Mouse (Mus musculus): Measurements from ENCODE around the gene Ccnd3. TPM values are rescaled to one million over a fixed set of nuclear protein-coding genes. Genes with fewer than 3 reads are reported as not detected.

The Ccnd3 gene
- total and polyA plus RNA-seq, 3 experiments = 143 to 568 TPM; not detected in 1

DNA sequence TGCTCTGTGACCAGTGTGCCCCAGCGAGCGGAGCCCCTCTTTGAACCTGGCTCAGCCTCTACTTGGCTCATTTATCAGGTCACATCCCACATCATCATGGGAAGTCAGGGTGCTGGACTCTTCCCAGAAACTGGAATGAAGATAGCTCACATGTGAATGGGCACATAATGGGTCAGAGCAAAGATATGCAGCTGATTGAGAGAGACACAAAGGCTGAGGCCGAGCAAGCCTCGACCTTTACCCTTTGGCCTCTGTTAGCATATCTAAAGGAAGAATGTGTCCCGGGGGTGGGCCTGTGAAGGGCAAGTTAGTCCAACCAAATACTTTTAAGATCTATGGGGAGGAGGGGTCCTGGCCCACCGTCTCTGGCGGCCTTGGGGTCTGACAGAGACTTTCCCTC, 66.8 kb downstream of the Ccnd3 start:
- no peak overlapping the region for H3K27ac ChIP-seq (ENCODE audit: control insufficient read depth, low read depth, low read length)
- H3K79me2 ChIP-seq (ENCODE audit: control insufficient read depth, insufficient read depth, low read length, poor library complexity) = no peaks in the 10 kb centered on the region
- no peak overlapping the region for H3K9ac ChIP-seq (ENCODE audit: control insufficient read depth, low read depth, low read length, poor library complexity, severe bottlenecking)
- DNase-seq (ENCODE audit: low read depth, low spot score) = no peak
- peaks cover 0 to 9% of the 10 kb centered on the region in 2 experiments; a peak in 2 of 4 replicates for H3K36me3 ChIP-seq (ENCODE audit: control insufficient read depth in 1 of 2, insufficient read depth in 2 of 2, low read length in 2 of 2)
- H3K4me1 ChIP-seq (ENCODE audit: control insufficient read depth in 1 of 2, insufficient read depth in 2 of 2, low read length in 2 of 2) = peaks cover 6 to 9% of the 10 kb centered on the region in 2 experiments
- no peak overlapping the region for H3K4me3 ChIP-seq (ENCODE audit: control insufficient read depth in 1 of 2, insufficient read depth in 1 of 2, low read depth in 2 of 2, low read length in 2 of 2)
- H3K9me3 ChIP-seq (replicated peaks; ENCODE audit: insufficient read depth, low read length) = no peaks in the 10 kb centered on the region
- no peaks in the 10 kb centered on the region for H3K27me3 ChIP-seq (ENCODE audit: control insufficient read depth in 1 of 2, insufficient read depth in 2 of 2, low read length in 2 of 2)
- TF ChIP-seq CHD2 (IDR thresholded peaks at IDR 0.05; ENCODE audit: low read length) (no peak), UBTF (IDR thresholded peaks at IDR 0.05; ENCODE audit: borderline replicate concordance, insufficient read depth, low read depth, low read length) (no peak), E2F4 (IDR thresholded peaks at IDR 0.05; ENCODE audit: borderline replicate concordance, low read depth, low read length) (no peak), ZC3H11A (IDR thresholded peaks at IDR 0.05; ENCODE audit: low read depth, low read length) (no peak), KAT2A (conservative IDR thresholded peaks at IDR 0.05; ENCODE audit: low read depth, low read length) (no peak), JUND (IDR thresholded peaks at IDR 0.05; ENCODE audit: low read depth, low read length) (no peak)

DNA sequence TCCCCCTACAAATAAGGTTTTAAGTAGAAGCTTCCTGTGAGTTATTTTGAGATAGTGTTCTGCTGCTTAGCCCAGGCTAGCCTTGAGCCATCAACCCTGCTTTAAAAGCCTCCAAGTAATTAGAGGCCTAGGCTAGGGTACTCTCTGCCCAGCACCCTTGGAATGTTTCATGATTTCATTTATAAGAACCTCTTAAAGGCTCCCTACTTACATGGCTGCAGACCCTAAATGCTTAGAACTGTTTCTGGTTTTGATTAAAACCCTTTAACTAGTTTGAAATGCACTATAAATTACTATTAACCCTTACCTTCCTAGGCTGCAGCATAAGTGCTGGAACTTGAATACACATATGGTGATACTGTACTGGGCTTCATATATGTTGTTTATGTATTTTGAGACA, 67.6 kb downstream of the Ccnd3 start:
- Histone ChIP-seq H3K27ac (ENCODE audit: control insufficient read depth, low read depth, low read length) (no peak overlapping the region), H3K79me2 (ENCODE audit: control insufficient read depth, insufficient read depth, low read length, poor library complexity) (no peaks in the 10 kb centered on the region), H3K9ac (ENCODE audit: control insufficient read depth, low read depth, low read length, poor library complexity, severe bottlenecking) (no peak overlapping the region), H3K27me3 (ENCODE audit: control insufficient read depth in 1 of 2, insufficient read depth in 2 of 2, low read length in 2 of 2) (no peaks in the 10 kb centered on the region), H3K4me3 (ENCODE audit: control insufficient read depth in 1 of 2, insufficient read depth in 1 of 2, low read depth in 2 of 2, low read length in 2 of 2) (no peak overlapping the region), H3K36me3 (ENCODE audit: control insufficient read depth in 1 of 2, insufficient read depth in 2 of 2, low read length in 2 of 2) (peaks cover 0 to 9% of the 10 kb centered on the region in 2 experiments; a peak in 2 of 4 replicates), H3K9me3 (replicated peaks; ENCODE audit: insufficient read depth, low read length) (no peaks in the 10 kb centered on the region), H3K4me1 (ENCODE audit: control insufficient read depth in 1 of 2, insufficient read depth in 2 of 2, low read length in 2 of 2) (peaks cover 6 to 9% of the 10 kb centered on the region in 2 experiments)
- DNase-seq (ENCODE audit: low read depth, low spot score) = no peak
- TF ChIP-seq KAT2A (conservative IDR thresholded peaks at IDR 0.05; ENCODE audit: low read depth, low read length) (no peak), POLR2A (IDR thresholded peaks at IDR 0.05; ENCODE audit: control insufficient read depth in 1 of 2, insufficient read depth in 1 of 2, low read depth in 1 of 2, low read length in 2 of 2, poor library complexity in 1 of 2) (no peak), ELF1 (IDR thresholded peaks at IDR 0.05; ENCODE audit: low read depth, low read length) (no peak), USF1 (IDR thresholded peaks at IDR 0.05; ENCODE audit: low read depth, low read length) (no peak), TCF12 (IDR thresholded peaks at IDR 0.05; ENCODE audit: low read depth, low read length) (no peak), ZC3H11A (IDR thresholded peaks at IDR 0.05; ENCODE audit: low read depth, low read length) (no peak), MEF2A (IDR thresholded peaks at IDR 0.05; ENCODE audit: extremely low read depth, insufficient replicate concordance, low read depth, low read length, poor library complexity, severe bottlenecking) (no peak), MAX (IDR thresholded peaks at IDR 0.05; ENCODE audit: low read length) (no peak), EP300 (IDR thresholded peaks at IDR 0.05; ENCODE audit: low read depth in 1 of 2, low read length in 2 of 2) (no peak), E2F4 (IDR thresholded peaks at IDR 0.05; ENCODE audit: borderline replicate concordance, low read depth, low read length) (no peak), ZMIZ1 (IDR thresholded peaks at IDR 0.05; ENCODE audit: low read depth, low read length) (no peak), CTCF (IDR thresholded peaks at IDR 0.05 in 2 of 3, conservative IDR thresholded peaks at IDR 0.05 in 1 of 3; ENCODE audit: control insufficient read depth in 1 of 3, insufficient read depth in 1 of 3, low read depth in 2 of 3, low read length in 3 of 3, poor library complexity in 1 of 3, severe bottlenecking in 1 of 3) (no peak), MAZ (IDR thresholded peaks at IDR 0.05; ENCODE audit: low read depth, low read length) (no peak), GATA1 (IDR thresholded peaks at IDR 0.05; ENCODE audit: low read depth, low read length) (no peak), CHD1 (IDR thresholded peaks at IDR 0.05; ENCODE audit: low read depth, low read length) (no peak), UBTF (IDR thresholded peaks at IDR 0.05; ENCODE audit: borderline replicate concordance, insufficient read depth, low read depth, low read length) (no peak)

Data from MEL (cell line).